Comparison of ENCODE assay signal across 15 mouse cellular contexts in the genomic region with DNA sequence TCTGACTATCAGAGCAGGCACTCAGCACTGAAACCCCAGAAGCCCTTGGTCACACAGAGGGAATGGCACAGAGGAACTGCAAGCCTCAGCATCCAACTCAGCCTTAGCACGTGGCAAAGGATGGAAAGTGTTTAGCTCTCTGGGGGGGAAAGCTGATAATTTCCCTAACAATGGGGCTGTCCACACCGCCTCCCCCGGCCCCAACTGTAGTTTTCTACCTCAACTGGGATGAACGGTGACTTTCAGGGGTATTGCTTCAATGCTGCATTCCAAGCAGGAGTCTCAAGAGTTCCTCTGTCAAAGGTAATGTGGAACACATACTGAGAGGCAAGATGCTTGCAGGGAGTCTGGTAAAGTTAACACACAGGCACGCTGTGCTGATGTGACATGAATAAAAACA.
"Had no signal": no experiment of that assay in that cellular context is flagged by ENCODE, and none has a peak within 500 bp of the region (broad histone marks: within the 10 kb centered on the region; RNA-seq: fewer than 3 reads in every experiment).

No protein-coding gene starts in this region.

- H3K4me1 ChIP-seq: lung, embryonic 15.5 days; neural tube, embryonic 12.5 days; stomach, embryonic 15.5 days had no signal

- DNase-seq: lung, adult 2 months; lung, postnatal 14 days; lung, postnatal 36 days; right cerebral cortex, postnatal 14 days; thymus, adult 2 months; thymus, postnatal 25 days; thymus, postnatal 4 days had no signal

- H3K4me3 ChIP-seq: lung, embryonic 15.5 days; megakaryocyte, embryonic 14.5 days; midbrain, embryonic 13.5 days; midbrain, embryonic 15.5 days; neural tube, embryonic 12.5 days; stomach, embryonic 15.5 days had no signal

- H3K9ac ChIP-seq: lung, embryonic 15.5 days; midbrain, embryonic 13.5 days; midbrain, embryonic 15.5 days; neural tube, embryonic 12.5 days; stomach, embryonic 15.5 days had no signal

- H3K36me3 ChIP-seq: lung, embryonic 15.5 days; midbrain, embryonic 15.5 days had no signal

- H3K27me3 ChIP-seq: lung, embryonic 15.5 days; megakaryocyte, embryonic 14.5 days; midbrain, embryonic 13.5 days; midbrain, embryonic 15.5 days; neural tube, embryonic 12.5 days; stomach, embryonic 15.5 days had no signal

- H3K27ac ChIP-seq: lung, embryonic 15.5 days; macrophage; midbrain, embryonic 13.5 days; midbrain, embryonic 15.5 days; neural tube, embryonic 12.5 days; stomach, embryonic 15.5 days; stomach, postnatal 0 days had no signal

- H3K9me3 ChIP-seq: lung, embryonic 15.5 days; megakaryocyte, embryonic 14.5 days; midbrain, embryonic 13.5 days; midbrain, embryonic 15.5 days; neural tube, embryonic 12.5 days; stomach, embryonic 15.5 days had no signal
